ENCODE assay signal across 21 mouse cellular contexts in the genomic region with DNA sequence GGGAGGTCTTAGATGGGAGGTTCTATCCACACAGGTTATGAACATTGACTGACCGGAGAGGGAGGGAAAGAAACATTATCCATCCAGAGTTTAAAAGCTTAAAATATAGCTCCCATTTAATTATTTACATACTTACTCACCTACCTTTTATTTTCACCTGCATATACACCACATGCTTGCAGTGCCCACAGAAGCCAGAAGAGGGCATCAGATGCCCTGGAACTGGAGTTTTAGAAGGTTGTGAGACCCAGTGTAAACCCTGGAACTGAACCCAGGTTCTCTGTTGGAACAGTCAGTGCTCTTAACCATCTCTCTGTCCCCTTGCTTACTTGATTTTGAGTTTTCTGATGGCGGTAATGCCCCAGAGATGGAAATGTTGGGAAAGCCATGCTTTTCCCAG.
DNase-seq lines count a peak whose midpoint lies in the region; ATAC-seq and TF ChIP-seq lines count a peak whose summit lies in the region.
"Had no signal": no experiment of that assay in that cellular context is flagged by ENCODE, and none has a peak within 500 bp of the region (broad histone marks: within the 10 kb centered on the region; RNA-seq: fewer than 3 reads in every experiment).

No protein-coding gene starts in this region.

- POLR2A ChIA-PET in Patski (lab: Charles Lee): no interaction called here

- CTCF ChIA-PET in Patski (lab: Charles Lee): interaction anchor here (1.1 to 1.9 kb wide), 3 partner anchors 8 to 17 kb away, joined by 3 to 5 read pairs (median 4); no protein-coding TSS in a partner anchor

- H3K27ac ChIP-seq in left cerebral cortex, adult 2 months: no peak overlapping the region
- H3K27ac ChIP-seq in forebrain, embryonic 10.5 days: no peak overlapping the region
- H3K27ac ChIP-seq: embryonic facial prominence, embryonic 13.5 days; forebrain, embryonic 13.5 days; liver, embryonic 13.5 days; macrophage; midbrain, embryonic 15.5 days; neural tube, embryonic 12.5 days had no signal

- H3K27me3 ChIP-seq in E14TG2a.4 (ENCODE audit: insufficient read depth, low read length): peaks cover 4% of the 10 kb centered on the region; the same call in 1 of the 2 replicates
- H3K27me3 ChIP-seq in Patski: no peaks in the 10 kb centered on the region
- no peaks in the 10 kb centered on the region for H3K27me3 ChIP-seq in forebrain, embryonic 10.5 days (ENCODE audit: poor library complexity, severe bottlenecking)
- H3K27me3 ChIP-seq: embryonic facial prominence, embryonic 13.5 days; forebrain, embryonic 13.5 days; liver, embryonic 13.5 days; midbrain, embryonic 15.5 days; neural tube, embryonic 12.5 days had no signal

- intact Hi-C loops in left cerebral cortex, adult 2 months (cut with DNase I): no loop called here
- intact Hi-C loops in left cerebral cortex, postnatal 36 days (cut with DNase I): no loop called here

- peaks cover 7% of the 10 kb centered on the region; the same call in 1 of the 2 replicates for H3K4me1 ChIP-seq in E14TG2a.4 (replicated peaks; ENCODE audit: low read depth, low read length)
- H3K4me1 ChIP-seq in forebrain, embryonic 10.5 days: peaks cover 4% of the 10 kb centered on the region; the same call in 1 of the 2 replicates
- H3K4me1 ChIP-seq: forebrain, embryonic 13.5 days; liver, embryonic 13.5 days; midbrain, embryonic 15.5 days; neural tube, embryonic 12.5 days had no signal

- 94% methylated on average over 2 of the region's 2 CpGs for WGBS in forebrain, embryonic 10.5 days

- no peak for DNase-seq in left cerebral cortex, adult 2 months (ENCODE audit: extremely low spot score in 1 of 2, low spot score in 2 of 2)
- DNase-seq in left cerebral cortex, postnatal 36 days (ENCODE audit: low spot score in 2 of 2): no peak
- DNase-seq in Patski (ENCODE audit: low read depth, low spot score): no peak
- DNase-seq in forebrain, embryonic 10.5 days (ENCODE audit: extremely low spot score, low spot score): no peak
- no peak for DNase-seq in cerebellum, postnatal 4 days (ENCODE audit: low spot score in 2 of 2)
- DNase-seq in kidney, postnatal 10 days: no peak
- DNase-seq: adrenal gland, adult 2 months; cerebellum, adult 18-20 months; embryo, embryonic 11 days; kidney, adult 18-20 months; kidney, postnatal 25 days; liver, embryonic 13.5 days; lung, adult 2 months; right cerebral cortex, postnatal 14 days had no signal

- no peaks in the 10 kb centered on the region for H3K36me3 ChIP-seq in E14TG2a.4 (ENCODE audit: insufficient read depth, low read length)
- no peaks in the 10 kb centered on the region for H3K36me3 ChIP-seq in forebrain, embryonic 10.5 days (replicated peaks)
- H3K36me3 ChIP-seq: embryonic facial prominence, embryonic 13.5 days; liver, embryonic 13.5 days; midbrain, embryonic 15.5 days; neural tube, embryonic 12.5 days had no signal

- in situ Hi-C loops in Patski (cut with MboI; ENCODE audit: low pct_unique_long_range_greater_than_20kb): no loop called here

- H3K9me3 ChIP-seq in E14TG2a.4 (ENCODE audit: low read length): peaks cover 12% of the 10 kb centered on the region
- peaks cover 13% of the 10 kb centered on the region; the same call in 1 of the 2 replicates for H3K9me3 ChIP-seq in forebrain, embryonic 10.5 days
- H3K9me3 ChIP-seq: midbrain, embryonic 15.5 days had no signal

- TF ChIP-seq CTCF in left cerebral cortex, adult 2 months (IDR thresholded peaks at IDR 0.05): peak; percentile 22; the same call in 1 of the 2 replicates
- TF ChIP-seq CTCF in E14TG2a.4 (conservative IDR thresholded peaks at IDR 0.05; ENCODE audit: low read length) (peak; percentile 68), Patski (IDR thresholded peaks at IDR 0.05) (peak; percentile 53)

- H3K4me3 ChIP-seq in left cerebral cortex, adult 2 months: no peak overlapping the region
- H3K4me3 ChIP-seq in E14TG2a.4 (replicated peaks; ENCODE audit: low read length): no peak overlapping the region
- H3K4me3 ChIP-seq in forebrain, embryonic 10.5 days: no peak overlapping the region
- H3K4me3 ChIP-seq: embryonic facial prominence, embryonic 13.5 days; erythroblast, embryonic 14.5 days; forebrain, embryonic 13.5 days; liver, embryonic 13.5 days; midbrain, embryonic 15.5 days; neural tube, embryonic 12.5 days had no signal

- no peak for ATAC-seq in Patski
- ATAC-seq: forebrain, embryonic 13.5 days; midbrain, embryonic 15.5 days had no signal
